Mouse (Mus musculus) urinary bladder, adult 2 months (tissue): ENCODE data around the gene Vstm2b. TPM values are rescaled to one million over a fixed set of nuclear protein-coding genes. Genes with fewer than 3 reads are reported as not detected.

Source experiments
- DNase-seq: peaks from one replicate; pipeline ENCODE4 v3.0.0; 2022; ENCODE audit warnings: low spot score
- polyA plus RNA-seq: library from polyadenylated mRNA; depleted of rRNA; stranded (reverse); fragments of >200 nt; gene quantifications from 2 replicates; pipeline ENCODE4 v1.2.3, GENCODE M21; 2012; rRNA removed

The Vstm2b gene
- polyA plus RNA-seq, result 1.5 and 2.7 TPM in 2 replicates

- DNase-seq, result no peak
Measured at GRCm38 (mm10) chr7:40898096-40898710, at the start of gene Vstm2b. Vstm2b (plus strand) TSS chr7:40898328.

DNA sequence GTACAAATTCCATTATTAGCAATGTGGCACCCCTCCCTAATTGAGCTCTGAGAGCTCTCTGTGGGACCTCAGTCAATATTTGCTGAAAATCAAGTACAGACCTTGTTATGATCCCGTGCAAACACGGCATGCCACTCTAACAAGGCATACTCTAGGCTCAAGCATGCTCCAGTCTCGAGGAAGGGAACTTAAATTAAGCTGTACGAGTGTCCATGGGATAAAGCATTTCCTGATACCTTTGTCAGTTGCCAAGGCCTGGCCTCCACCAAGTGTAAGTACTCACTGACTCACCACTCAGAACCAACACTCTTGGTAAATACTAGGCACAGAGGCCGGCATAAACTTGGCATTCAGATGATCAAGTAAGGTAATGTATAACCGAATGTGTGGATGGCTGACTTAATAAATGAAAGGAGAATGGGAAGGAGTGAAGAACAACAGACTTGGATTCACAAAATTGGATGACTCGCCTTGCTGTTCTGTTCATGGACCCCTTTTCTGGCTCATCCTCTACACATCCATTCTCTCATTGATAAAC is 42.0 kb upstream of the Vstm2b start:
- DNase-seq, result no peak

DNA sequence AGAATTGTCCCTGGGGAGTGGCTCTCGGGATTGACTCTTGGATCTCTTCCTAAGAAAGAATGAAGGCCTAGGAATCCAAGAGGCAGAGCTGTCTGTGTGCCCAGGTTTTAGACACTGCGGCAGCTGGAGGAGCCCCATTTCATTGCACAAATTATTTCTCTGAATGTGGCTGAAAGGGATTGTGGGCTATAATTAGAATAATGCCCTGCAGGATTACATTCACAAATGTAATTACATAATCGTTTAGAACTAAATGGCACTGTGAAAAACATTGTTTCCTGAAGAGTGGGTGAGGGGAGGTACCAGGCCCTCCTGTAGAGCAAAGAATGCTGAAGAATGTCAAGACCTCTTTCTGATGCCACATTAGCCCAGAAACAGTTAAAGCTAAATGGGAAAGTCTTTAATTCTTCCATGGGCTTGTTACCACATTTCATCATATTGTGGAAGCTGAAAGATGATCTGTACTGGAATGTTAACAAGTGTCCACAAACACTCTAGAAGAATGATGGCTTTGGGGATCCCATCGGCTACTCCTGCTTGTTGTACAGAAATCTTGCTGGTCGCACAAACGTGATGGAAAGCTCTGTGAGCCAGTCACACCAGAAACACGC is 24.6 kb upstream of the Vstm2b start:
- DNase-seq, result no peak

- DNase-seq, result no peak
Measured at GRCm38 (mm10) chr7:40884855-40885489, 13.2 kb upstream of the Vstm2b start.

DNA sequence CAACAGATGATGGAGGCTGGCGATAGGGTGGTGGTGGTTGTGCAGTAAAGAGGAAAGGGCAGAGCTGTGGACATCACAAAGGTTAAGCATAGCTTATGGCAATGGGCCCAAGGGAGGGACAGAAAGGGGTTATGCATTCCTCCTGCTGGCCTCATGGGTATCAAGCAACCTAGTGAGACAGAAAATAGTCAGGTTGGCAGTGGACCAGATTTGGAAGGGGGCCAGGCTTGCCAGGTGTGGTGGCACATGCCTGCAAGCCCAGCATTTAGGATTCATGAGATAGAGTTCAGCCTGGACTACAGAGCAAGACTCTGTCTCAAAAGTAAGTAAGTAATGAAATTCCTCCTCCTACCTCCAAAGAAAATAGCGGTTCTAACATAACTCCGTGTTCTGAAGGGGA is 9.8 kb upstream of the Vstm2b start:
- DNase-seq, result no peak

DNA sequence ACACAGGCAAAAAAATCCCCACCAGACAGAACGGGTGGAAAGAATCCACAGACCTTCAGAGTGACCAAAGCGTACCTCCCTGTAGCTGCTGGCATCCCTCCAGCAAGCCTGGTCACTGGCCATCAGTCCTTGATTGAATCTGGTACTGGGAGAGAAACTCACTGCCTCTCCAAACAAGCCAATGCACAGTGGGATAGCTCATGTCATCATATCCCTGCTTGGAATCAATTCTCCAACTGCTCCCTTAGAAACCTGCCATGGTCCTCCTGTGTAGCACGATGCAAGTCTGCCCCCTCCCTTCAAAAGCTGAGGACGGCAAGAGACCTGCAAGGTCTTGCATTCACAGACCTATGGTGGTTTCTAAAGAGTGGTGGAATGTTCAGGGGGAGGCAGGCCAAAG is 1.2 kb upstream of the Vstm2b start:
- DNase-seq, result no peak

DNA sequence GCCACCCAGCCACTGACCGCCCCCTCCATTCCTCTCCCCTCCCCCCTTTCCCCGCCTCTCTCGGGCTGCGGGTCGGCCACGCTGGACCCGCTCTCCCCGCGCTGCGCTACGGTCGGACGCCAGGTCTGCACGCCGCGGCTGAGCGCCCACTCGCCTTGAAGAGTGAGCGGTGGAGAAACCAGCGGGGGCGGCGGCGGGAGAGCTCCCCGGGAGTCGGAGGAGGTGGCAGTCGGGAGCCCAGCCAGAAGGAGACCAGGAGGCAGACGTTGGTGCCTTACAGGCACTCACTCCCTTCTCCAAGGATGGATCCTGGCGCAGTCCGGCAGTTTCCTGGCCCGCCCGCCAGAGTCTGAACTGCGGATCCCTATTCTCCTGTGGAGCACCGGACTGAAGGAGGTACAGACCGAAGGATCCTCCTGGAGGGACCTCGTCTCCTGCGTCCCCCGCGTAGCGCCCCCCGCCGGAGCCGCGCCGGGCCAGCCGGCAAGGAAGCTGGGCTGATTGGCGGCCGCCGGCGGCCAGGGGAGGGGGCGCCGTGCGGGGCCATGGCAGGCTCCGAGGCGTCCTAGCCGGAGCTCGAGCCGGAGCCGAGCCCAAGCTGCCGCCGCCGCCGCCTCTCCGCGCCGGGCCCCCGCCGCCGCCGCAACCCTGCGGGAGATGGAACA is 715 bp downstream of the Vstm2b start:
- no peak for DNase-seq

DNA sequence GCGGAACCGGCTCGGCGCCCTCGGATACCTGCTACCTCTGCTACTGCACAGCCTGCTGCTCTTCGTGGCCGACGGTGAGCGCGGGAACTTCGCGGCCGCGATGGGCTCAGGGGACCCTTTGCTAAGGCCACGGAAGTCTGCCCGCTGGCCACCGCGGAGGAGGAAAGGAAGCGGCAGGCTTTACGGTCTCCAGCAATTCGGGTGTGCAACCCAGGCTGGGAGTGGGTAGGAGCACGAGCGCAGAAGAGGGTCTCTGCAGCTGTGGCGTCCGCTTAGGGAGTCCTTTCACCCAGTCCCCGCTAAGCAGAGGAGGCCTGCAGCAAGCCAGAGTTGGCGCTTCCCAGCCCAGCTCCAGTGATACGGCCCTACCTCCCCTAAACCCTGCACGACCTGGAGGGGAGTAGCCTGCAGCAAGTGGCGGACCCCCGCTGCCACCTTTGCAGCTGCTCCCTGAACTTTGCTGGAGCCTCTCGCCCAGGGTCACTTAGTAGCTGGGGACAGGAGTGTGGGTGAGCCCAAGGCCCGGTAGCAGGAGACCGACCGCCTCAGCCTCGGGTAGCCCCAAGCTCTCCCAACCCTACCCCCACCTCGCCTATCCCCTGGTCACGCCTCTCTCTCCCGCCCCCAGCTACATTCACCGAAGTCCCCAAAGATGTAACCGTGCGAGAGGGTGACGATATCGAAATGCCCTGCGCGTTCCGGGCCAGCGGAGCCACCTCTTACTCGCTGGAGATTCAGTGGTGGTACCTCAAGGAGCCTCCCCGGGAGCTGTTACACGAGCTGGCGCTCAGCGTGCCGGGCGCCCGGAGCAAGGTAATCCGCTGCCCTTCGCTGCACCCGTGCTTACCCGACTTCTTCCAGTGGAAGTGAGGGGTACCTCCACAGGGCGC is 1.5 kb downstream of the Vstm2b start:
- DNase-seq, result no peak

- no peak for DNase-seq
Measured at GRCm38 (mm10) chr7:40901201-40901600, 3.1 kb downstream of the Vstm2b start.

DNA sequence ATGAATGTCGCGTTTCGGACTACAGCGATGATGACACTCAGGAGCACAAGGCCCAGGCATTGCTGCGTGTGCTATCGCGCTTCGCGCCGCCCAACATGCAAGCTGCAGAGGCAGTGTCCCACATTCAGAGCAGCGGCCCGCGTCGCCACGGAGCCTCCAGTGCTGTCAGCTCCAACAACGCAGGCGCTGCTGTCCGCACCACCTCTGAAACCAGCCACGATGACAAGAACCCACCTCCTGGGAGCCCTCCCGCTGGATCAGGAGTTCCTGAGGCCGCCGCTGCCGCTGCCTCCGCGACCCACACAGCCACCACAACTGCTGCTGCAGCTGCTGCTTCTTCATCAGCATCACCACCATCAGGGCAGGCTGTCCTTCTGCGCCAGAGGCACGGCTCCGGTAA is 4.4 kb downstream of the Vstm2b start:
- DNase-seq, result no peak

DNA sequence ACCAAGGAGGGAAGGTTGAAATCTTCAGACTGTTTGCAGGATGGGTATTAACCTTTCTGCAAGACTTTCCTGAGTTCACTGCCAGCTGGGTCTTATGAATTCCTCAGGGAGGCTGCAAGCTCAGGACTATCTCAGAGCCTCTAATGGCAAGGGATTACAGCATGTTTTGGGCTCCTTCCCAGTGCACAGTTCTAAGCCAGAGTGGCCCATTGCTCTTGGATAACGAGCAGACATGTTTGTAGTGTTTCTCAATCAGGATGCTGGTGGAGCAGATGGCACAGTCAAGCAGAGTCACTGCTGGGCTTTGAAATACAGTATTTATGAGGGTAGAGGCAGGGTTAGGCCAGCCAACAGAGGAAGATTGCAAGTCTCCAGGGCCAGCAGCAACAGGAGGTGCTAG is 8.4 kb downstream of the Vstm2b start:
- DNase-seq, result no peak

DNA sequence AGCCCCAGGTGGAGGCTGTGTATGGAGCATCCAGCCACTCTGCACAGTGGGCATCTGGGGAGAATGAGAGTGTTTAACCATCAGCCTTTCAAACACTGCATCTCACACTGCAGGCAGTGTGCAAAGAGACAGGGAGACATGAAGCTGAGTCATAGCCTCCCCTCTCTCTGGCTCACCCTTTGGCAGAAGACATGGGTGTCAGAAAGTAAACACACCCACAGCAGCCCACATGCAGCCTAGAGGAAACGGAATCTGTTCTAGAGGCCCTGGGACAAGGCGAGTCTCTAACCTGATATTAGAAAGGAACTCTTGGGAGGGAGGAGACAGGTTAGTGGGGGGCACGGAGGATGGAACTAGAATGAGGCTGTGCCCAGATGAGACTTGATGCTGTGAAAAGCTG is 18.6 kb downstream of the Vstm2b start:
- no peak for DNase-seq

GRCm38 (mm10) chr7:40920118-40920517 is 22.0 kb downstream of the Vstm2b start:
- DNase-seq, result no peak

DNA sequence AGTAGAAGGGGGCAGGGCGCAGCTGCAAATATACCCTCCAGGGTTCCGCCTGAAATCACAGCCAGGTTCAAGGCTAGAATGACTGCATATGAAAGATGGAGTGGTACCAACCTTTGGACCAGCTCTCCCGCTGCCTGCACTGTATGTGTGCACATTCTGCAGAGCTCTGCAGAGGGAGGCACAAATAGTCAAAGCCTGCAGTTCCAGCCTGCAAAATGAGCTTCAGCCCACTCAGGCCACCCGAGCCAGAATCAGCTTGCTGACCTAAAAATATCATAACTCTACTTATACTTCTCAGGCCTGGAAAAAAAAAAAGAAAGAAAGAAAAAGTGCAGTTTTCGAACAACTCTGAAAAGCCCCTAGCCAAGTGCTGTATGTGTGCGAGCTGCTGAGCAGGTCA is 23.2 kb downstream of the Vstm2b start:
- DNase-seq, result no peak

DNA sequence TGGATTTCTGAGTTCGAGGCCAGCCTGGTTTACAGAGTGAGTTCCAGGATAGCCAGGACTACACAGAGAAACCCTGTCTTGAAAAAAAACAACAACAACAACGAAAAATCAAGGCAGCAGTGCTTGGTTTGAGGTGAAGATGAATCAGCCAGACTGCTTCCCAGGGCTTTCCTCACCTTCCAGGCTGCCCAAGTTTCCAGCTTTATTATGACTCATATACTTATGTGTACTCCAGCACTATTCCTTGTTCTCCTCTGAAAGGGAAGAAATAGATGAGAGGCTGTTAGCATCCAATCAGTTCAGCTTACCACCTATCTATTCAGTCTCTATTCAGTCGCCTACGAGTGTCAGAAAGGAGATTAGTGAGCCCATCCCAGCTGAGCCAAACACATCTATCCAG is 24.7 kb downstream of the Vstm2b start:
- no peak for DNase-seq

DNA sequence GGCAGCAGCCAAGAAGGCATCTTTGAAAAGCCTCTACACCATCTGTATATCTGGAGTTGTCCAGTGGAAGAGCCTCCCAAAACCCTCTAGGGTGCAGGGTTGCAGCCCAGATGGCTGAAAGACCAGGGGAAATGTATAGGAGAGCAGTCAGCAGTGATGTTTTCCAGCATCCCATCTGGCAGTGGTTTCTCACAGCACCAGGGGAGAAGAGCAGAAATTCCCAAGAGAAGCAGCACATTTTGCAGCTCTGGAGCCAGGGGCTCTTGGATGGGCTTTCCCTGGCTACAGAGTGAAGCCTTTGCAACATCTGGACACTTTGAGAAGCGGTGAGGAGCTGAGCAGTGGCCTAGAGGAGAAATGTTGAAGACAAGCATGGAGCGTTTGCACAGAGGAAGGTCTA is 30.3 kb downstream of the Vstm2b start:
- no peak for DNase-seq

GRCm38 (mm10) chr7:40936617-40937212 is 38.6 kb downstream of the Vstm2b start:
- no peak for DNase-seq

DNA sequence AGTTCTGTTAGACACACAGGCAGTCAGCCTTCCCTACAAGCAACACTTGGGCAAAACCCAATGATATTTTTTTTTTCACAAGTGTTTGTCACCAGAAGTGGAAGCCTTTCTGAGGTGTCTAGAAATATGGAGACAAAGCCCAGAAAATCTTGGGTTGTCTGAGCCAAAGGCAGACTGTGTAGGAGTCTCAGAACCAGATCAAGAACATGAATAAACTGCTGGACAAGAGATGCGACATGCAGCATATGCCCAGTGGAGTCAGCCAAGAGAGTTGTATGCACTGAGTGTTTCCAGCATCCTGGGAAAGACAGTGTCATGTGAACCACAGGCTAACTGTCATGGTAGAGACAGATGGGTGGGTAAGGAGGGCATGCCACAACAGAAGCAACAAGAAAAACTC is 41.2 kb downstream of the Vstm2b start:
- DNase-seq, result no peak

- DNase-seq, result no peak
Measured at GRCm38 (mm10) chr7:40942233-40942935, 44.3 kb downstream of the Vstm2b start.
